Mouse (Mus musculus): Measurements from ENCODE around the gene Tex16. TPM values are rescaled to one million over a fixed set of nuclear protein-coding genes. Genes with fewer than 3 reads are reported as not detected.

Tex16 gene
- polyA plus RNA-seq (2014; fragmentation: Nextera tagmentation; extraction: Ambion mirVana): 0.38 and 0.42 TPM in 2 replicates

DNA sequence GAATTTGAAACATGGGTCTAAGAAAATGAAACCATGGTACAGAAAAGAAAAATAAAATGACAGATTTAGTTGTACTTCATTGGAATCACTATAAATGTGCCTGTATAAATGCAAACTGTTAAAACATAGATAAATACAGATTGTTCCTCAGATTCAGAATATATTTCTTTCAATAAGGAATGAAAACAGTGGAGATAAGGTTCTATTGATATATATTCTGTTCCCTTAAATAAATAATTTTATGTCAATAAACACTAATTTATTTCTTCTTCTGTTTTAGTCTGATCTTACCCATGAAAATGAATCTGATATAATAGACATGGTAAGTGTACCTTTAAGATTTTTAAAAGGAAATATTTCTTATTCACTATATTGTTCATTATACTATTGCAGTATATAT is at the start of gene Tex16:
Gene Tex16 (plus strand): TSS at position 301 of the 400 bp plus-strand sequence.
- Histone ChIP-seq H3K4me1 (ENCODE audit: insufficient read depth) (no peaks in the 10 kb centered on the region), H3K9ac (no peak within 1 kb of the TSS), H3K27ac (ENCODE audit: low read depth) (no peak within 1 kb of the TSS), H3K4me2 (no peak within 1 kb of the TSS), H3K36me3 (ENCODE audit: insufficient read depth) (no peaks in the 10 kb centered on the region), H3K9me3 (ENCODE audit: low read depth, low read length) (no peaks in the 10 kb centered on the region), H3K27me3 (ENCODE audit: insufficient read depth, low read length) (no peaks in the 10 kb centered on the region), H3K4me3 (ENCODE audit: low read depth, low read length) (no peak within 1 kb of the TSS)
- ATAC-seq (ENCODE audit: insufficient read depth) (no peak), DNase-seq (no peak)
- TF ChIP-seq CTCF (IDR thresholded peaks at IDR 0.05; ENCODE audit: low read depth): no peak

DNA sequence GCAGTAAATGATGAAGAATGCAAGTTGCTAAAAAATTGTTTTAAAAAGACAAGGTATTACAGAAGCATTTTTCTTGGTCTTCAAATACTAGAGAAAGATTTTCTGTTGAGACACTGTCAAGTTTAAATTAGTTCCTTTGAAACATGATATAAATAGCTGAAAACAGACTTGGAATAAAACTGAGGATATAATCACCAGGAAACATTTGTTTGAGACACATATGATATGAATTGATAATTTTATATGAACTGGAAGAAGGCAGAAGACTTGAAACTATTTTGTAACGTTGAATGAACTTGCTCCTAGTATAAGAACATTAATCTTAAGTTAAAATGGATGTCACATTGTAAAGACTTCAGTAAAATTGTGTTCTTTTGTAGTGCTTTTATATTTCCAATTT is 11.1 kb upstream of the Tex16 start:
- H3K4me2 ChIP-seq: no peak overlapping the region
- H3K9me3 ChIP-seq (ENCODE audit: low read depth, low read length): no peaks in the 10 kb centered on the region
- H3K4me3 ChIP-seq (ENCODE audit: low read depth, low read length): no peak overlapping the region
- H3K27ac ChIP-seq (ENCODE audit: low read depth): no peak overlapping the region
- no peak for DNase-seq
- ATAC-seq (ENCODE audit: insufficient read depth): no peak
- 22% methylated on average over 1 of the region's 1 CpGs for WGBS
- no peaks in the 10 kb centered on the region for H3K36me3 ChIP-seq (ENCODE audit: insufficient read depth)
- H3K4me1 ChIP-seq (ENCODE audit: insufficient read depth): no peaks in the 10 kb centered on the region
- no peaks in the 10 kb centered on the region for H3K27me3 ChIP-seq (ENCODE audit: insufficient read depth, low read length)
- no peak for TF ChIP-seq CTCF (IDR thresholded peaks at IDR 0.05; ENCODE audit: low read depth)
- H3K9ac ChIP-seq: no peak overlapping the region

Other genes starting within 250 kb of the Tex16 start
- not detected in 2 replicates for gene Gm45194, start 119.6 kb upstream of the Tex16 start, polyA plus RNA-seq (2014; fragmentation: Nextera tagmentation; extraction: Ambion mirVana)
- gene 4933403O08Rik, start 228.0 kb downstream of the Tex16 start, polyA plus RNA-seq (2014; fragmentation: Nextera tagmentation; extraction: Ambion mirVana): not detected in 2 replicates